Mouse (Mus musculus) limb, embryonic 13.5 days (tissue): Measurements from ENCODE around the gene Calcoco1. TPM values are rescaled to one million over a fixed set of nuclear protein-coding genes. Genes with fewer than 3 reads are reported as not detected.

ENCODE experiments used
- ATAC-seq: fragments of 200-750 bp; cut with Nextera tagmentation; 2 replicates; pipeline ENCODE4 v1.8.0; 2017; ENCODE audit warnings: low read depth, moderate number of reproducible peaks, moderate TSS enrichment; ENCODE audit not compliant: low FRiP score
- H3K27ac ChIP-seq: fragments of 300-500 bp; sonication (generic); 2 replicates; pipeline ENCODE4 v1.5.1; 2015; ENCODE audit warnings: inconsistent platforms, mild to moderate bottlenecking, moderate library complexity
- H3K27me3 ChIP-seq: fragments of 300-500 bp; sonication (generic); 2 replicates; pipeline ENCODE4 v1.6.1; 2015; ENCODE audit warnings: mild to moderate bottlenecking, inconsistent platforms
- H3K36me3 ChIP-seq: fragments of 300-500 bp; sonication (generic); 2 replicates; pipeline ENCODE4 v1.6.1; 2015; ENCODE audit warnings: inconsistent platforms, mild to moderate bottlenecking, moderate library complexity
- H3K4me1 ChIP-seq: fragments of 300-500 bp; sonication (generic); 2 replicates; pipeline ENCODE4 v1.6.1; 2015; ENCODE audit warnings: inconsistent platforms
- H3K4me2 ChIP-seq: fragments of 300-500 bp; sonication (generic); replicated peaks from 2 replicates; pipeline ENCODE4 v1.6.1; 2015; ENCODE audit warnings: inconsistent platforms, mild to moderate bottlenecking, moderate library complexity
- H3K4me3 ChIP-seq: fragments of 300-500 bp; sonication (generic); 2 replicates; pipeline ENCODE4 v1.5.1; 2015; ENCODE audit warnings: moderate library complexity, mild to moderate bottlenecking, inconsistent platforms
- H3K9ac ChIP-seq: fragments of 300-500 bp; sonication (generic); 2 replicates; pipeline ENCODE4 v1.6.1; 2015; ENCODE audit warnings: mild to moderate bottlenecking, inconsistent platforms
- H3K9me3 ChIP-seq: fragments of 300-500 bp; sonication (generic); 2 replicates; pipeline ENCODE4 v1.6.1; 2016; ENCODE audit warnings: inconsistent platforms
- WGBS: fragments of 180-500 bp; shearing (Covaris S2); methylation state at CpG from one replicate; pipeline ENCODE4 v1.1.7; 2015; 5-methylcytosine and 5-hydroxymethylcytosine counted together
- polyA plus RNA-seq: library from polyadenylated mRNA; unstranded; fragments of >200 nt; fragmentation: Nextera tagmentation; extraction: Ambion mirVana; gene quantifications from 2 replicates; pipeline ENCODE4 v1.2.1, GENCODE M21; 2015

Calcoco1 gene
- polyA plus RNA-seq, 1 experiment from 2014 or later: 58.3 TPM

DNA sequence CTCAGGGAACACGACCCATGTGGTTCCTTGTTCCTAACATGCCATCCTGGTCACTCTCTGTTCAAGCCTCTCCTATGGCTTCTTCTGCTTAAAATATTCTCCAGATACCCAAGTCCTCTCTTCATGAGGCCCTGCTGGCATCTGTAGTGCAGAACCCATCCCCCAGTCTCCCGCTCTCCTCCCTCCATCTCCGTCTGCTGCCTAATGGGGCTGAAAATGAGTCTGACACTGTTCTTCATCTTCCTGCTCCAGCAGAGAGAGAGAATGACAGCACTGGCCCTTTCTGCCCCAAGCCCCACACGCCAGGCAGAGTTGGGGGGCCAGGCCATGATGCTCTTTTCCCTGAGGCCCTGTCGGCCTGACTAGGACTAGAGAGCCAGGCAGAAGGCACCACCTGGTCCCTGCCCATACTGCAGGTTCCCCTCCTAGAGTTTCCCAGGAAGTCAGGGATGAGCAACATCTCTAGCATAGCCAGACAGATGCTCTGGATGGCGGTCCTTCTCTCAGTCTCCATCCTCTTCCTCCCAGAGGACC, 14.2 kb downstream of the Calcoco1 start:
- Histone ChIP-seq H3K4me1 (peaks cover 17% of the 10 kb centered on the region), H3K4me3 (no peak overlapping the region), H3K27me3 (no peaks in the 10 kb centered on the region; the same call in 1 of the 2 replicates), H3K4me2 (no peak overlapping the region), H3K27ac (no peak overlapping the region), H3K36me3 (peaks cover 65% of the 10 kb centered on the region), H3K9ac (no peak overlapping the region; the same call in 1 of the 2 replicates), H3K9me3 (no peaks in the 10 kb centered on the region)
- no peak for ATAC-seq
- 67% methylated on average over 6 of the region's 6 CpGs for whole genome bisulfite sequencing

- Histone ChIP-seq H3K4me3 (no peak overlapping the region), H3K27me3 (no peaks in the 10 kb centered on the region; the same call in 1 of the 2 replicates), H3K27ac (no peak overlapping the region), H3K9me3 (no peaks in the 10 kb centered on the region), H3K9ac (no peak overlapping the region), H3K36me3 (peaks cover 50% of the 10 kb centered on the region), H3K4me1 (peaks cover 17% of the 10 kb centered on the region), H3K4me2 (no peak overlapping the region)
- no peak for ATAC-seq
- 73% methylated on average over 7 of the region's 7 CpGs for WGBS
Observed at GRCm38 (mm10) chr15:102705923-102706503, 16.0 kb downstream of the Calcoco1 start.

GRCm38 (mm10) chr15:102705226-102705894, 16.6 kb downstream of the Calcoco1 start:
- peak; percentile 52 for ATAC-seq
- no peak overlapping the region for H3K27ac ChIP-seq
- no peak overlapping the region for H3K9ac ChIP-seq
- WGBS: 11% methylated on average over 9 of the region's 9 CpGs
- peak overlapping the region; percentile 17; the same call in 1 of the 2 replicates for H3K4me2 ChIP-seq
- no peaks in the 10 kb centered on the region for H3K9me3 ChIP-seq
- peaks cover 2% of the 10 kb centered on the region; the same call in 1 of the 2 replicates for H3K27me3 ChIP-seq
- H3K36me3 ChIP-seq: peaks cover 43% of the 10 kb centered on the region
- H3K4me1 ChIP-seq: peaks cover 17% of the 10 kb centered on the region
- H3K4me3 ChIP-seq: no peak overlapping the region

DNA sequence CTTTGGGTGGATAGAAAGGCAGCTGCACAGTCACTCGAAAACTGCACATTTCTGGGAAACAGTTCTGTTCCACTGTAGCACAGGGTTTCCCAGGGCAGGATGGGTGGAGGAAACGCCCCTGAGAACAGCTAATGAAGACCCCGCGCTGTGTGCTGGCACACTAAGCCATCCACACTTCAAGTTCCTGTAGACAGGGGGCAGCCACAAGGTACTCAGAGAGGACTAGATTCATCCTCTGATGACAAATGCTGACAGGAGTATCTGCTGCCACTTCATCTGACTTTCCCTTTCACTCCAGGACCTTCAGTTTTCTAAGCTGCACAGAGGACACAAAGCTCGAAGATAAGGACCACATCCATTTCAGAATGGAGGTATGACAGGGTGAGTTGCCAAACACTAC, 17.2 kb downstream of the Calcoco1 start:
- Histone ChIP-seq H3K27me3 (peaks cover 8% of the 10 kb centered on the region), H3K4me3 (no peak overlapping the region), H3K27ac (no peak overlapping the region), H3K9ac (no peak overlapping the region; the same call in 1 of the 2 replicates), H3K4me2 (no peak overlapping the region), H3K4me1 (peaks cover 17% of the 10 kb centered on the region), H3K9me3 (no peaks in the 10 kb centered on the region), H3K36me3 (peaks cover 38% of the 10 kb centered on the region)
- 44% methylated on average over 5 of the region's 5 CpGs for WGBS
- no peak for ATAC-seq

DNA sequence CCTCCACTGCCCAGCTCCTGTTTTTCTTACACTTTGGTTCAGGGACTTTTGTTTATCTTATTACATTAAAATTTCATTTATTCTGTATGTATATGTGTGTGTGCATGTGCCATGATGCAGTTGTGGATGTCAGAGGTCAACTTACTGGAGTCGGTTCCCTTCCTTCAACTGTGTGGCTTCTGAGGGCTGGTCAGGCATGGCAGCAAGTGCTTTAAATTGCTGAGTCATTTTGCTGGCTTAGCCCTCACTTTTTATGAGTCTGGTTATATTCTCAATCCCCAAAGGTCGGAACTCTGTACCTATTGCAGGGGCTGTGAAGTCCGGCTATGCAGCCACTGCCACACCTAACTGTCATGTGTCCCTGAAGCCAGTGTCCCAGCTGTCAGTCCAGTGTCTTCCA, 19.0 kb downstream of the Calcoco1 start:
- no peak overlapping the region for H3K27ac ChIP-seq
- no peaks in the 10 kb centered on the region for H3K9me3 ChIP-seq
- H3K4me2 ChIP-seq: no peak overlapping the region
- H3K4me3 ChIP-seq: no peak overlapping the region
- no peak for ATAC-seq
- H3K9ac ChIP-seq: no peak overlapping the region
- WGBS: 67% methylated on average over 3 of the region's 3 CpGs
- peaks cover 19% of the 10 kb centered on the region for H3K36me3 ChIP-seq
- H3K27me3 ChIP-seq: peaks cover 25% of the 10 kb centered on the region
- peaks cover 19% of the 10 kb centered on the region for H3K4me1 ChIP-seq

DNA sequence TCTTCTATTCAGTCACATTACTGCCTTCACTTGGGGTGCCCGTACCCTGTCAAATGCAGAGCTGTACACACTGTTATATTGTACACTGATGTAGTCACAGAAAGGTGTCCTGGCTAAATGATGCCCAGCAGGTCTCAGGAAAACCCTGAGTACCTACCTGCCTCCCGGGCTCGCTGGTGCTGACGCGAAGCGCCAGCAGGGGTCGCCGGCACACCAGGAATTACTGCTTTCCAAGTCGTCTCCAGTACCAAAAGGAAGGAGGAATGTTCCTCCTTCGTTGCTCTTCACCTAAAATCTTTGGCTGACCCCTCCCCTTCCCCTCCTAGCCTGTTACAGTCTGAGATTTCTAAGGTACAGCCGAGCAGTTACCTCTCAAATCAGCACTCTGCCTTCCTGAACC, 23.8 kb downstream of the Calcoco1 start:
- Histone ChIP-seq H3K9ac (no peak overlapping the region), H3K9me3 (no peaks in the 10 kb centered on the region), H3K4me2 (0 out of 2 replicates have a peak overlapping the region, but pooled peaks have one; percentile 7), H3K36me3 (no peaks in the 10 kb centered on the region), H3K4me1 (peaks cover 16% of the 10 kb centered on the region), H3K27me3 (peaks cover 72% of the 10 kb centered on the region), H3K27ac (no peak overlapping the region), H3K4me3 (no peak overlapping the region)
- 2% methylated on average over 11 of the region's 11 CpGs for WGBS
- no peak; the same call in 1 of the 2 replicates for ATAC-seq

DNA sequence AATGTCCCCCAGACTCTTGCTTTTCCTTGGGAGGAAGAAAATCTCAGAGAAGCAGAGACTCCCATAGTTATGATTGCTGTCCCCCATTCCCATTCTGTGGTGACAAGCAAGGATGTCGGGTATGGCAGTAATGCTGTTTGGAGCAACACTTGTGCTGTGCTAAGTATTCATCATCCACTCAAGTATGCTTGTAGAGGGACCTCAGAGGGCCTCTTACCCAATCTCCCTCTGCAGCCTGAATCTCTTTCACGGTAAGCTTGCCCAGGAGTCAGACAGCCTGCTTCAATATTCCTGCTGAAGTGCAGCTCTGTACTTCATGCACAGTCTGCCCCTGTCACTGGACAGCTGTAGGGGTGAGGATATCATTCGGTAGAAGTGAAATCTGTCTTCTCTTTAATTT, 25.1 kb downstream of the Calcoco1 start:
- Histone ChIP-seq H3K9ac (no peak overlapping the region), H3K27me3 (peaks cover 85% of the 10 kb centered on the region), H3K36me3 (no peaks in the 10 kb centered on the region), H3K9me3 (no peaks in the 10 kb centered on the region), H3K4me1 (peaks cover 27% of the 10 kb centered on the region), H3K4me3 (no peak overlapping the region), H3K4me2 (no peak overlapping the region), H3K27ac (no peak overlapping the region)
- 38% methylated on average over 3 of the region's 3 CpGs for WGBS
- ATAC-seq: no peak

DNA sequence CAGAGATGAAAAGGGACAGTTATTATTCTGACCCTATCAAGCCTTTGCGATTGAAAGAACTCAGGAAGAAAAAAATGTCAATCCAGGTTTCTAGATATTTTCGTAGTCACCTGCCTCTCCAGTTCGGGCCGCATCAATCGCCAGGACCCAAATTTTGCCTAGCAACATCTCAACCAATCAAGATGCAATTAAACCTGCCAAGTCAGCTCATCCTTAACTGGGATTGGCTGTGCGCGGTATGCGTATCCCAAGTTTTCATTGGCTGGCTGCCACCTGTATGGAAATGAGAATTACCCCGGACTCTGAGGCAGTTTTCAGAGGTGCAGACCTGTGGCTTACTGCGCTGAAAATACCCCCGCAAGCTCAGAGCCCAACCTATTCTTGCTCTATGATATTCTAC, 28.4 kb downstream of the Calcoco1 start:
- 1% methylated on average over 11 of the region's 11 CpGs for WGBS
- H3K36me3 ChIP-seq: no peaks in the 10 kb centered on the region
- peak; percentile 64; the same call in 1 of the 2 replicates for ATAC-seq
- peaks cover 84% of the 10 kb centered on the region for H3K27me3 ChIP-seq
- H3K4me3 ChIP-seq: peak overlapping the region; percentile 55
- peaks cover 27% of the 10 kb centered on the region for H3K4me1 ChIP-seq
- no peaks in the 10 kb centered on the region for H3K9me3 ChIP-seq
- peak overlapping the region; percentile 90 for H3K4me2 ChIP-seq
- no peak overlapping the region for H3K9ac ChIP-seq
- H3K27ac ChIP-seq: no peak overlapping the region

DNA sequence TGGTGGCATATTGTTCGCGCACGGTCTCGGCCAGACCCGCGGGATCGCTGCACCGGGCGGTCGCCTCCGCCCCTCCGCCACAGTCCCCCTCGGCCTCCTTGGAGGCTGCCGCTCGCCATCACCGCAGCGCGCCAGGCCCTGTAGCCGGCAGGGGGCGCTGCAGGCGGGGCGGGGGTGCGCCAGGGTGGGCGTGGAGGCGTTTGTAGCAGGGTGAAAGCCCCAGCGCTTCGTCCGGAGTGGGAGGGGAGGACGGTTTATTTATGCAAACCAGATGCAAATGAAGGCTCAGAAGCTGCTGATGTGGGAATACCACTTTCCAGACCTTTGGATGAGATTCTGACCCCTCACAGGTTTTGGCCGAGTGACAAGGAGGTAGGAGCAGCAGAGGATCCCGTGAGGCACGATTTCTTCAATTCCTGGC, 29.0 kb downstream of the Calcoco1 start:
- H3K4me1 ChIP-seq: peaks cover 25% of the 10 kb centered on the region
- H3K9me3 ChIP-seq: no peaks in the 10 kb centered on the region
- peak overlapping the region; percentile 90 for H3K4me2 ChIP-seq
- H3K4me3 ChIP-seq: peak overlapping the region; percentile 55
- peaks cover 80% of the 10 kb centered on the region for H3K27me3 ChIP-seq
- no peaks in the 10 kb centered on the region for H3K36me3 ChIP-seq
- peak; percentile 38; the same call in 1 of the 2 replicates for ATAC-seq
- WGBS: under 1% methylated on average over 32 of the region's 32 CpGs
- H3K9ac ChIP-seq: peak overlapping the region; percentile 57
- H3K27ac ChIP-seq: no peak overlapping the region

DNA sequence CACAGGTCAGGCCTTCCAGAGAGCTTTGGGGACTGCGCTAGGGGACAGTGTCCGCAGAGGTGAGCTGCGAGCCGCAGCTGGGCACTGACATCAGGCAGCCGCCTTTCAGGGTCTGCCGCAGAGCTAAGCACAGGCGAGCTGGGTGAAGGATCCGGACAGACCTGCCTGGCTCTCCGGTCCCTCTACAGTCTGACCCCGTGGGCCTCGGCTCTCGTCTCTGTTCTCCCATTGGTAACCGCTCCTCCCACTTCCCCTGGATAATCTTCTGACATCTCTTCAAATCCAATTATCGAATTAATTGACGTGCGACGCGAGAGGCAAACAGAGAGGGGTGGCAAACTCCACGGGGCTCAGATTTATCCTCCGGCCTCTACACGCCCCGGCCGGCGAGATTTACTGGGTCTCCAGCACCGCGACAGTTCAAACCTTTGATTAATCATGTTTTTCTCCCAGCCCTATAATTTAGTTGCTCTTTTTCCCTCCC, 29.6 kb downstream of the Calcoco1 start:
- 3% methylated on average over 26 of the region's 26 CpGs for WGBS
- H3K9ac ChIP-seq: peak overlapping the region; percentile 57

GRCm38 (mm10) chr15:102685791-102686190, 36.2 kb downstream of the Calcoco1 start:
- H3K4me3 ChIP-seq: no peak overlapping the region
- H3K9ac ChIP-seq: no peak overlapping the region
- H3K4me1 ChIP-seq: 0 out of 2 replicates have a peak, but pooled peaks cover 4% of the 10 kb centered on the region
- H3K27ac ChIP-seq: no peak overlapping the region
- ATAC-seq: no peak
- H3K4me2 ChIP-seq: no peak overlapping the region
- no peaks in the 10 kb centered on the region for H3K36me3 ChIP-seq
- 12% methylated on average over 4 of the region's 4 CpGs for WGBS
- peaks cover 25% of the 10 kb centered on the region for H3K27me3 ChIP-seq
- no peaks in the 10 kb centered on the region for H3K9me3 ChIP-seq

More for the DNA sequence above, 29.6 kb downstream of the Calcoco1 start:
- peaks cover 25% of the 10 kb centered on the region for H3K4me1 ChIP-seq
- no peaks in the 10 kb centered on the region for H3K9me3 ChIP-seq
- no peak overlapping the region for H3K27ac ChIP-seq
- peak overlapping the region; percentile 90 for H3K4me2 ChIP-seq
- peak overlapping the region; percentile 55 for H3K4me3 ChIP-seq
- H3K36me3 ChIP-seq: no peaks in the 10 kb centered on the region
- peak; percentile 37 for ATAC-seq
- peaks cover 75% of the 10 kb centered on the region for H3K27me3 ChIP-seq

DNA sequence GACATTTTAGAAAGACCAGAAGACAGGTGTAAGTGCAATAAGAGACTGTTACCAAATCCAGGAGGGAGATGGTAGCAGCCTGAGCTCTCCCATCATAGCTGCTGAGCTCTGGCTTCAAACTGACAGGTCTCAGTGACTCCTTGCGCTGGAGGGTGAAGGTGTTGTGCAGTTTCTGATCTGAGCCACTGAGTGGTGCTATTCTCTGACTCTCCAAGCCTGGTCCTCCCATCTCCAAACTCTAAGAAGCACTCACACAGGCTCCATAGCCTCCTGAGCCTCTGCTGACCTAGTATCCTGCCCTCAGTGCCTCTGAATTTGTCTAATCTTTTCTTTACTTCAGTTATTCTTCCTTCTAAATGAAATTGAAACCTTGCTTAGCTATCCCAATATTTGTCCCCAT, 38.3 kb downstream of the Calcoco1 start:
- no peak overlapping the region for H3K9ac ChIP-seq
- no peaks in the 10 kb centered on the region for H3K9me3 ChIP-seq
- no peak overlapping the region for H3K4me3 ChIP-seq
- WGBS: 15% methylated on average over 1 of the region's 1 CpGs
- no peak overlapping the region for H3K4me2 ChIP-seq
- no peak for ATAC-seq
- H3K4me1 ChIP-seq: 0 out of 2 replicates have a peak, but pooled peaks cover 4% of the 10 kb centered on the region
- peaks cover 14% of the 10 kb centered on the region for H3K27me3 ChIP-seq
- H3K36me3 ChIP-seq: no peaks in the 10 kb centered on the region
- no peak overlapping the region for H3K27ac ChIP-seq
